Mouse (Mus musculus): ENCODE measurements around the gene Olfr206. TPM values are rescaled to one million over a fixed set of nuclear protein-coding genes. Genes with fewer than 3 reads are reported as not detected.
"Not testable (repeated sequence)": the region's sequence is repeated elsewhere in the genome, so short reads cannot be mapped to it uniquely, and the experiment has no call there.

The Olfr206 gene
- polyA plus RNA-seq (2016; fragmentation: Nextera tagmentation; extraction: Ambion mirVana): not detected in 2 replicates

DNA sequence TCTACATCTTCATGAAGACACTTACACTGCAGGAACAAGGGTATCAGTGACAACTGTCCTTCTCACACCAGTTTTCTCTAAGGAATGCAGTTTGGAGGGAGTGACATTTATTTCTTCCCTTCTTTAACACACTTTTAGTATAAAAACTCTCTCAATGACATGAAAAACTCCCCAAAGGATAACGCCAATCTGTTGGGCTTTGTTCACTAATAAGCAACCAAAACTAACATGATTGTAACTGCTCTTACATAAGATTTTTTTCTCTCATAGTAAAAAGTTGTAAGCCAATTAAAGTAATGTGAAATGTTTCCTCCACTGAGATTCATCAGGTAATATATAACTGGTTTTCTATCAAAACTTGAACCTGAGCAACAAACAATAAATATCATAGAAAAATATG is at the start of gene Olfr206:
Gene Olfr206 (minus strand): TSS at position 101 of the 400 bp plus-strand sequence.
- Histone ChIP-seq H3K36me3 (replicated peaks) (no peaks in the 10 kb centered on the region), H3K27ac (replicated peaks) (no peak within 1 kb of the TSS), H3K27me3 (replicated peaks; ENCODE audit: low read depth, poor library complexity, severe bottlenecking) (no peaks in the 10 kb centered on the region), H3K4me3 (no peak within 1 kb of the TSS), H3K9me3 (no peaks in the 10 kb centered on the region), H3K4me1 (no peaks in the 10 kb centered on the region)
- DNase-seq (ENCODE audit: low spot score): no peak
- 83% methylated on average over 1 of the region's 1 CpGs for WGBS

DNA sequence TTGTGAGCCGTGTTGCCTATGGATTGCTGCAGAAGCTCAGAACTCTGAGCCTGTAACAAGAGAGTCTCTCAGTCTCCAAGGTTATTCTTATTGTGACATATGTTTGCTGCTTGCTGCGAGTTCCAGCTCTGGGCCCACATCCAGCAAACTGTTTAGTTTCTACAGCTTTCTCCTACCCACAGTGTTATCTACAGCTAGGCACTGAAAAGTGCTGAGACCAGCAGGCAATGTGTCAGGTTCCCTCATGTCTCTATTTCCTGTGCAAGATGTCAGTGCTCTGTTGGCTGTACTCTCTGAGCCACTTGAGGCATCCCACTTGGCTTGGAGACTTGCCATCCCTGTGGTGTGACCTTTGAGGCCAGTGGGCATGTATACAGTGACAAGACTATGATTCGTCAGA is 44.3 kb upstream of the Olfr206 start:
- H3K4me1 ChIP-seq: no peaks in the 10 kb centered on the region
- no peaks in the 10 kb centered on the region for H3K27me3 ChIP-seq (replicated peaks; ENCODE audit: low read depth, poor library complexity, severe bottlenecking)
- H3K4me3 ChIP-seq: no peak overlapping the region
- no peak overlapping the region for H3K27ac ChIP-seq (replicated peaks)
- 79% methylated on average over 3 of the region's 3 CpGs for WGBS
- DNase-seq (ENCODE audit: low spot score): no peak
- no peaks in the 10 kb centered on the region for H3K9me3 ChIP-seq
- H3K36me3 ChIP-seq (replicated peaks): no peaks in the 10 kb centered on the region

- 82% methylated on average over 2 of the region's 2 CpGs for WGBS
- peaks cover 3% of the 10 kb centered on the region; the same call in 1 of the 2 replicates for H3K9me3 ChIP-seq
- no peaks in the 10 kb centered on the region for H3K36me3 ChIP-seq (replicated peaks)
- no peak for DNase-seq (ENCODE audit: low spot score)
- H3K27ac ChIP-seq (replicated peaks): no peak within 1 kb of the TSS
- no peaks in the 10 kb centered on the region for H3K27me3 ChIP-seq (replicated peaks; ENCODE audit: low read depth, poor library complexity, severe bottlenecking)
- no peak within 1 kb of the TSS for H3K4me3 ChIP-seq
- H3K4me1 ChIP-seq: no peaks in the 10 kb centered on the region
Measured at GRCm38 (mm10) chr16:59363893-59364292, 14.8 kb upstream of the Olfr206 start, which contains the start of gene Olfr209. Gene Olfr209, minus strand, starts transcription at chr16:59363993.

DNA sequence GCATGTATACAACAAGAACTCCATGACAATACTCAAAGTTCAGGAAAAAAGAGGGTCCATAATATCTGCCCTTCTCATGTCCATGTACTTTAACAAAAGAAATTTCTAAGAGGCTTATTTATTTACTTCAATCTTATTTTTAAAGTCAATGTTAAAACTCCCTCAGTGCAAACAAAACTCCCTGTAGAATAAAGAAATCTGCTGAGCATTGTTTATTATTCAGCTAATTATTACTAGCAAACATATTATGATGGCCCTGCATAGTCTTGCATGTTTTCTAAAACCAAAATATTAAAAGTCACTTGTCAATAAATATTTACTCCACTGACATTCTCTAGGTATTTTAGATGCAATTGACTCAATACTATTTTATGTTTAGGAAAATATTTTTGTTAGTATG is 18.0 kb downstream of the Olfr206 start, which contains the start of gene Olfr205:
Gene Olfr205 (minus strand): TSS at position 101 of the 400 bp plus-strand sequence.
- no peak for DNase-seq (ENCODE audit: low spot score)
- Histone ChIP-seq H3K36me3 (replicated peaks) (no peaks in the 10 kb centered on the region), H3K4me1 (no peaks in the 10 kb centered on the region), H3K27me3 (replicated peaks; ENCODE audit: low read depth, poor library complexity, severe bottlenecking) (no peaks in the 10 kb centered on the region), H3K9me3 (0 out of 2 replicates have a peak, but pooled peaks cover 3% of the 10 kb centered on the region), H3K4me3 (no peak within 1 kb of the TSS), H3K27ac (replicated peaks) (no peak within 1 kb of the TSS)

GRCm38 (mm10) chr16:59323262-59323661 is 25.8 kb downstream of the Olfr206 start:
- not testable (repeated sequence) for H3K27ac ChIP-seq (replicated peaks); DNase-seq (ENCODE audit: low spot score)
- WGBS: 68% methylated on average over 1 of the region's 1 CpGs

GRCm38 (mm10) chr16:59318148-59318547 is 30.9 kb downstream of the Olfr206 start, which contains the start of gene Olfr204:
Gene Olfr204, minus strand, starts transcription at chr16:59318248.
- Histone ChIP-seq H3K27me3 (replicated peaks; ENCODE audit: low read depth, poor library complexity, severe bottlenecking) (no peaks in the 10 kb centered on the region), H3K9me3 (no peaks in the 10 kb centered on the region), H3K27ac (replicated peaks) (no peak within 1 kb of the TSS), H3K36me3 (replicated peaks) (no peaks in the 10 kb centered on the region), H3K4me3 (no peak within 1 kb of the TSS), H3K4me1 (no peaks in the 10 kb centered on the region)
- DNase-seq (ENCODE audit: low spot score): no peak

More at GRCm38 (mm10) chr16:59323262-59323661, 25.8 kb downstream of the Olfr206 start:
- H3K4me3 ChIP-seq; H3K9me3 ChIP-seq; H3K36me3 ChIP-seq (replicated peaks); H3K27me3 ChIP-seq (replicated peaks; ENCODE audit: low read depth, poor library complexity, severe bottlenecking); H3K4me1 ChIP-seq: not testable (repeated sequence)

DNA sequence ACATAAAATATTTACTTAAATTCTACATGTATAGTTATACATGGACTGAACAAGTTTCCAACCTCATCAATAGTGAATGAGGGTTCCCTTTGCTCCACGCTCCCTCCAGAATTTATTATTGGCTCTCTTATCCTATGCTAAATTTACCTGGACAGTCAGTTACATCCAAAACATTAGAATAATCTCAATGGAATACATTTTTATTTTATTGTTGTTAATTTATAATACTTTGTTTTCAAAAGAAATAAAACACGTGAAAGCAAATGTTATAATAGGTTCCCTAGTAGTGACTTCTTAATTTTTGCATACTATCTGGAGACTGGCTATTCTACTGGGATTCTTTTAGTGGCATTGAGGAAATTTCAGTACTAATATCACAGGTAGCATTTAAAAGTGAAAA is 50.5 kb downstream of the Olfr206 start, which contains the start of gene Olfr203:
Gene Olfr203 (plus strand): TSS at position 301 of the 400 bp plus-strand sequence.
- WGBS: 82% methylated on average over 2 of the region's 2 CpGs
- H3K27me3 ChIP-seq (replicated peaks; ENCODE audit: low read depth, poor library complexity, severe bottlenecking): no peaks in the 10 kb centered on the region
- H3K27ac ChIP-seq (replicated peaks): no peak within 1 kb of the TSS
- no peaks in the 10 kb centered on the region for H3K4me1 ChIP-seq
- H3K36me3 ChIP-seq (replicated peaks): no peaks in the 10 kb centered on the region
- no peak within 1 kb of the TSS for H3K4me3 ChIP-seq
- H3K9me3 ChIP-seq: no peaks in the 10 kb centered on the region
- DNase-seq (ENCODE audit: low spot score): no peak

Other genes starting within 250 kb of the Olfr206 start
- not detected in 2 replicates for gene Olfr193, start 237.4 kb downstream of the Olfr206 start, polyA plus RNA-seq (2016; fragmentation: Nextera tagmentation; extraction: Ambion mirVana)
- not detected in 2 replicates for gene Olfr194, start 228.2 kb downstream of the Olfr206 start, polyA plus RNA-seq (2016; fragmentation: Nextera tagmentation; extraction: Ambion mirVana)
- gene Olfr195, start 202.2 kb downstream of the Olfr206 start, polyA plus RNA-seq (2016; fragmentation: Nextera tagmentation; extraction: Ambion mirVana): not detected in 2 replicates
- not detected in 2 replicates for gene Olfr196, start 178.8 kb downstream of the Olfr206 start, polyA plus RNA-seq (2016; fragmentation: Nextera tagmentation; extraction: Ambion mirVana)
- gene Olfr198, start 145.7 kb downstream of the Olfr206 start, polyA plus RNA-seq (2016; fragmentation: Nextera tagmentation; extraction: Ambion mirVana): not detected in 2 replicates
- gene Olfr199, start 129.5 kb downstream of the Olfr206 start, polyA plus RNA-seq (2016; fragmentation: Nextera tagmentation; extraction: Ambion mirVana): not detected in 2 replicates
- gene Olfr201, start 76.6 kb downstream of the Olfr206 start, polyA plus RNA-seq (2016; fragmentation: Nextera tagmentation; extraction: Ambion mirVana): not detected in 2 replicates
- gene Olfr202, start 62.5 kb downstream of the Olfr206 start, polyA plus RNA-seq (2016; fragmentation: Nextera tagmentation; extraction: Ambion mirVana): not detected in 2 replicates
- not detected in 2 replicates for gene Olfr203, start 50.4 kb downstream of the Olfr206 start, polyA plus RNA-seq (2016; fragmentation: Nextera tagmentation; extraction: Ambion mirVana)
- gene Olfr204, start 31.0 kb downstream of the Olfr206 start, polyA plus RNA-seq (2016; fragmentation: Nextera tagmentation; extraction: Ambion mirVana): not detected in 2 replicates
- gene Olfr205, start 18.1 kb downstream of the Olfr206 start, polyA plus RNA-seq (2016; fragmentation: Nextera tagmentation; extraction: Ambion mirVana): not detected in 2 replicates
- gene Olfr209, start 14.7 kb upstream of the Olfr206 start, polyA plus RNA-seq (2016; fragmentation: Nextera tagmentation; extraction: Ambion mirVana): not detected in 2 replicates
- gene Gabrr3, start 58.1 kb upstream of the Olfr206 start, polyA plus RNA-seq (2016; fragmentation: Nextera tagmentation; extraction: Ambion mirVana): 0.05 and 0.06 TPM in 2 replicates
- 37.1 and 41.4 TPM in 2 replicates for gene Riox2, start 122.5 kb upstream of the Olfr206 start, polyA plus RNA-seq (2016; fragmentation: Nextera tagmentation; extraction: Ambion mirVana)